Mouse (Mus musculus) erythroid progenitor cell, adult 5-6 weeks (primary cell): ENCODE measurements at regions not wholly inside any gene's neighbourhood (a gene's known extent, or its start where the extent isn't known, plus 50 kb on each side); places are given as distances from the start of the nearest gene placed in this dataset.

Experiments
- ATAC-seq: replicated peaks from 2 replicates; pipeline ENCODE4 v1.8.0; 2016; ENCODE audit warnings: moderate number of reproducible peaks, mild to moderate bottlenecking, moderate TSS enrichment, inconsistent platforms; ENCODE audit not compliant: poor library complexity, low FRiP score, severe bottlenecking

DNA sequence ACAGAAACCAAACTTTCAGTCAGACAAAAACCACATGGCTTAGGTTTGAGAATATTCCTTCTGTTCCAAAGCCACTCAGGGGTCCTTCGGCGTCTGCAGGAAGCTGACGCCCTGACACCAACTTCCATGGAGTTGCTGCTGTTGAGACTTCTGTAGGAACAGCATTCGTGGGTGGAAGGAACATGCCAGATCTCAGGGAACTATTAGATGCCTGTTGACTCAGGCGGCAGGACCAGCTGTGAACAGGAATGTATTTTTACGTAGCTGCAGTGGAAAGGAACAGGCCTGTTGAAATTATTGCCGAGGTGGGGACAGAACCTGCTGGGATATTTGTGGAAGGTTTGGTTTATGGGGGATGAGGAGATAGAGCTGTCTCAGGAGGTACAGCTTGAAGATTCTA, 110.8 kb upstream of the Mkln1 start:
- no peak for ATAC-seq

DNA sequence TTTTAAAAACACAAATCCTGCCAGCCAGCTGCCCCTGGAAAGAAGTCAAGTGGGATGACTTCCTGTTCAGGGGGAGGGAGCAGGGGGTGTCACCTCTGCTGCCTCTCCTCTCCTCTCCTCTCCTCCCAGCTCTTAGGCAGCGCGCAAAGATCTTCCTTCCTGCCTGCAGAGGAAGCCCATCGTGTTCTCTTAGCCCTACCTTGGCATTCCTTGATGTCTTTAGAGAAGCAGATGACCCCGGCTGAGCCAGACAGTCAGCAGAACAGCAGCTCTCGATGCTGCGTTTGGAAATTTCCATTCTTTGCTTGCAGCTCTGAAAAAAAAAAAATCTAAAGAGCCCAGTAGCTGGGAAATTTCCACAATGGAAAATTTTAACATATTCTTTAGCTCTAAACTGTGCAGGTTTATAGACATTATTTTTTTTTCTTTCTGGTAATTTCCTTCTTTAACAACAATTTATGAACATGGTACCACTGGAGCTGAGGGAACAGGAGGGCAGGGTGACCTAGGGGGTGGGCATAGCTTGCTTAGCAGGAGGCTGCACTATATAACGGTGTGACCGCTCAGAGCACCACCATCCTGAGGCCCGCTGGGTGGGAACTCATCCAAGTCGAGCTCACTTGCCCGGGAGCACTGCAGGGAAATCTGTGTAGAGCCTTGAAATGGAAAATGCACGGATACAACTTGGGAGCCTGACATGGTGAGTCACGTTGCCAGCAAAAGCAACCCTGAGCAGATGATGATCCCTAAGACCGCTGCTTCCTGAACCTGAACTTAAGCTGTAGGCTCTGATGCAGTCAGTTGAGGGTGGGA, 109.9 kb upstream of the Mkln1 start:
- ATAC-seq: no peak

DNA sequence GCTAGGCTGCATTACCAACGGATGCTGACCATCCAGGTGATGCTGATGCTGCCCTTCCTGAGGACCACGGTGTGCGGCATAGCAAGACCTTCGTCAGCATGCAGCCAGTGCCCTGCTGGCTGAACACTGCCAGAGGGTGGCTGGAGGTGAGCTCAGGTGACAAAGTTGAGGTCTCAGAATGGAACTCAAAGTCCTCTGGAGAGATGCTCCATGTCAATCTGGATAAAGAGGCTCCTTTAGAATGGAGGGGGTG, 109.4 kb upstream of the Mkln1 start:
- no peak for ATAC-seq

DNA sequence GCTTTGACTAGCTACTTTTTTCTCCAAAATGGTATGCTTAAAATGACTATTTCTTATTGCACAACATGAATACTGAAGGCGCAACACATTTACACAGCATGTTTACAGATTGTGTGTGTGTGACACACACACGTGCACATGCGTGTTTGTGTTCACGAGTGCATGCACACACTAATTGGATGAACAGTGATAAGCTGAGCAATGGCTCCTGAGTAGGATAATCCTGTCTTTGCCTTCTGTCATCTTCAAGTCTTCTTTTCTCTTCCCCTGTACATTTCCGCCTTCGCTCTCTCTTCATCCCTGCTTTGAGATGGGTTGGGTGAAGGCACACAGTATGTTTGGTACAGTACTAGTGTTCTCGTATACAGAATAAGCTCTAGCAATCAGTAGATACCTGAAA, 106.5 kb upstream of the Mkln1 start:
- ATAC-seq: no peak

DNA sequence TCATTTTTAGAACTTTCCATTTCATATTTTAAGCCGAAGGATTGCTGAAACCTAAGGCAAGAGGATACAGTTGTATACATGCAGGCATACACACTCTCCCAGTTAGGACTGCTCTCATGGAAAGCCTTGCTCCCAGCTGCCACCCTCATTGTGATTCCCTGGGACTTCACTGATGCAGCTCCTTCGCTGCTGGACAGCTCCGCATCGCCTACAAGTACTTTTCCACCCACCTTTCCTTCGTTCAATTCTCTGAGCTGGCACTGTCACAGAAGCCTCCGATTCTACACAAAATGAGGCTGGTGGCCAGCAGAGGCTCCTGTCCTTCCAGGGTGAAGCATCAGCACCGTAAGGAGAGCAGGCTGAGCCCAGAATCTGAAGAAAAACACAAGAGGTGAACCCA, 105.5 kb upstream of the Mkln1 start:
- no peak for ATAC-seq

DNA sequence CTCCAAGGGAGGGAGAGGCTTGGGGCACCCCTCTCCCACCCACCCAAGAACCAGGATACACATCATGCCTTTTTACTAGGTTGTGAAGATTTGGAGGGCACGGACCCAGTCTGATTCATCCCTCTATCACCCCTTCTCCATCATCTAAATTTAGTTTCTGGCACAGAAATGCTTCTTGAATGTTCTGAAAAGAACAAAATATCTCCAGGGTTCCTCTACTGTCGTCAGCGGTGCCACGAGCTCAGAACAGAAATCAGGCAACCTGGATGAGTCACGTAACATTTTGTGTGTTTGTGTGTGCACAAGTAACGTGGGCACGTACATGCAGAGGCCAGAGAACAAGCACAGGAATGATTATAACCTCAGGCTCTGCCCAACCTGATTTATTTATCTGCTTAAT, 99.1 kb upstream of the Mkln1 start:
- no peak for ATAC-seq

DNA sequence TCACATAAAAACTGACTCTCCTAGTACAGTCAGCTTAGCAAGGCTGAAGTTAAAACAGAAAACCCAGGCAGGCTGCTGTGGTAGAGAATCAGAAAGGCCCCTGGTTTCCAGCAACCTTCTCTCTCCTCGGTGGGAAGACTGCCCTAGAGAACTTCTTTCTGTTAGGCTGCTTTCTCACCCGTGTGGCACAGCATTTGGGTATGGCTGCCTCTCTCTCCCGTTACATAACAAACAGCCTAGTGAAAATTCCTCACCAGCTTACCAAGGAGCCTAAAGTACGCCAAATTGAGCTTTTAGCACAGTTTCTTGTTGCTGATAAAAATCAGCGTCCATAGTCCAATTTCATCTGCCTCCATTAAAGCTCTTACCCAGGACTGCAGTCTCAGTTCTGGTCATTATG, 92.8 kb upstream of the Mkln1 start:
- ATAC-seq: no peak

DNA sequence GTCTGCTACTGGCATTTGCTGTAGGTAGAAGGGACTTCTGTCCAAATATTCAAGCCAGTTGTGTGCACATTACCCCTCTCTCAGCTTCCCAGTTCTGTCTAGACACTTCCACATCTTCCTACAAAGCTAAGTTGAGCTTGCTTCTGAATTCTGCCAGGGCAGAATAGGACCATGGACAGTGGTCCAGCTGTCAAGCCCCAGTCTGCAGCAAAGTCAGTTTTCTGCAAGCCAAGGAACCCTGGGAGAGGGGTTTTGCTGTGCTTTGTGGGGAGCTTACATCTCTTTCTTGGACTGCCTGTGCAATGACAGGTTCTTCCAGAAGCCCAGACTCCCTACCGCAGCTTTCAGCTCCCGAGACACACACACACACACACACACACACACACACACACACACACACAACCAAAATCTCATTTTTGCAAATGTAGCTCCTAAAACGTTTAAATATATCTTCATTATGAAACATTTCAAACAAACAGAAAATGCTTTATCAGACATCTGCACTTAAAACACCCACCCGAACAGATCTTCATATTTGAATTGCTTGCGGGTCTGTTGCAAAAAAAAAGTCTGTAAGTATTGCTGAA, 91.4 kb upstream of the Mkln1 start:
- no peak for ATAC-seq

DNA sequence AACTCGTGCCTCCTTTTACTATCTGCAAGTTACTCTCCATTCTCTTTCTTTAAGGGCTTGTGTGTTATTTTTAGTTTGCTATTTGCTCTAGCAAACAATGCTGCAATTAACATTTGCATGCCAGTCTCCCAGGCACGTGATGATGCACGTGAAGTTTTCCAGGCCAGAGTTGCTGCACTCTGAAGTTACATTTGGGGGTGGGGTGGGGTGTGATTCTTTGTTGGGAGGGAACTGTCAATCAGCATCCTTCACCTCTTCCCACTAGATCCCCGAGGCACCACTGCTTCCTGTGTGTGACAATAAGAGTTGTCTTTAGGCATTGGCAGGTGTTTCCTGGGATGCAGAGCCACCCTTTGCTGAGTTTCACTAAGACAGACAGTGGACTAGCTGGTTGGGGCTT, 90.6 kb upstream of the Mkln1 start:
- ATAC-seq: no peak

DNA sequence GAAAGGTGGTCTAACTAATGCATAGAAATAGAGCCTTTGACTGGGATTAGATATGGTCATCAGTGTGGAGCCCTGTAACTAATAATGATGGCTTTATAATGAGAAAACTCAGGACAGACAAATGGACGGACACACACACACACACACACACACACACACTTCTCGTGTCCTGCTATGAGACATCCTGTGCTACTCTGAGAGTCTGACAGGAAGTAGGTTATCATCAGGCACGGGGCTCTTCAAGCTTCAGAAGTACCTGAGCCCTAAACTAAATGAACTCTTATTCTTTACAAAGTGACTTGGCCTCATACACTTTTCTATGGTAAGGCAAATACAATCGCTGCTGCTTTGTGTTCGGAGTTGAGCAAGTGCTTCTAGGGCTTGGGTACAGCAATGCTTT, 87.9 kb upstream of the Mkln1 start:
- no peak for ATAC-seq

DNA sequence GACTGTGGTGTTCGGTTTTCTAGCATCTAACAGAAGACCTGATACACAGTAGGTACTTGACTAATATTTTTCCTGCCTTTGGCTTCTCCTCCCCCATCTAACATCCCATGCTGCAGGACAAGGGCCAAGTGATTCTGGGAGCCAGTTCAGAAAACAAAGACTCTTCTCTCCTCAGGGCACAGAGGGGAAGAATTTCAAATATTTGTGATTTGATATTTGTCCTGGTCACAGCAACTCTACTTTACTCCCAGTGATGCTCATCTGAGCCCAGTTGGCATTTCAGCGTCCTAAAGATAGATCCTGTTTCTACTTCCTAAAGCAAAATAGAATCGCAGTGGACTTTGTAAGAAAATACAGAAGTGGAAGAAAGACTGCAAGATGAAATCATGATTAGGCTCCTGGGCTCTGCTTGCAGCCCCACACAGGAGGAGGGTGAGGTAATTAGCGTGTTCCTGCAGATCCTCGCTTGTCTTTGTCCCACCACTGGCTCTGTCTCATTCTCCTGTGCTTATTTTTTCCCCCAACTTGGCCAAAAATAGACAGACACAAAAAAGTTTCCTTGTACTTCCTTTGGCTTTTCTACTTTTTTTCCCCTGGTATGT, 84.6 kb upstream of the Mkln1 start:
- ATAC-seq: no peak

DNA sequence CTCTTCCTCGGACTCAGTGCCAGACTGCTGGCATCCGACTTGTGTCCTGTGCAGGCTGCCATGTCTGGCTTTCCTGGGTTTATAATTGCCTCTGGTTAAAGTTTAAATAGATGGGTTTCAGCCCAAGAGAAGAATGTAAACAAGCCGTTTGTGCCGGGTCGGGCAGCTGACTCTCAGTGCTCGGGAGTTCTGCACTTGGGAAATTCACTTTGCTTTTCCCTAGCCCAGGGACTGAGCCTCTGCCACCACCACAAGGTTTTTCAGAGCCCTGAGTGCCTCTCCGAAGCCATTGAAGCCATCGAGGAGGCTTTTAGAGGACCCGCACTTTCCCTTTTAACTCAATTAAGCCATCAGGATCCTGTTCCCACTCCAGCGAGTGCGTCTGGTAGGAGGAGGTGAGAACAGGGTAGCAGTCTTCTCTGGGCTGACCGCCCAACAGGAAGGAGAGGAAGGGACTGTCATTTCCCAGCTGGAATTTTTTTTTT, 80.8 kb upstream of the Mkln1 start:
- ATAC-seq: no peak

DNA sequence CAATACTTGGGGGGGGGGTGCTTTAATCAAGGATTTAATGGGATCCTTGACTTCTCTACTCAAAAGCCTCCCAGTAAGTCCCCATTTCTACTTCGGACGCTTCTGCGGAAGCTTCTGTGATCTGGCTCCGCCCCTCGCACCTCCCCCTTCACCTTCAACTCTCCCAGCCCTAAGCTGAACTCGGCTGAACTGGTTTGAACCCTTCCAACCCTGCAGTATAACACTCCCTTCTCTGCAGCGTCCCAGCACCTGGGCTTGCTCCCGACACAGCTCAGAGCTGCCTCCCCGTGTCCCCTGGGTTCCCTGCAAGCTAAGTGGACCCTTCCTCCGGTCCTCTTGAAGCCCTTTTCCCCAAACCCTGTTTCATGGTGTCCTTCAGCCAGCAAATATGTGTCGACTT, 80.0 kb upstream of the Mkln1 start:
- 0 out of 2 replicates have a peak, but pooled peaks have one; percentile 52 for ATAC-seq

DNA sequence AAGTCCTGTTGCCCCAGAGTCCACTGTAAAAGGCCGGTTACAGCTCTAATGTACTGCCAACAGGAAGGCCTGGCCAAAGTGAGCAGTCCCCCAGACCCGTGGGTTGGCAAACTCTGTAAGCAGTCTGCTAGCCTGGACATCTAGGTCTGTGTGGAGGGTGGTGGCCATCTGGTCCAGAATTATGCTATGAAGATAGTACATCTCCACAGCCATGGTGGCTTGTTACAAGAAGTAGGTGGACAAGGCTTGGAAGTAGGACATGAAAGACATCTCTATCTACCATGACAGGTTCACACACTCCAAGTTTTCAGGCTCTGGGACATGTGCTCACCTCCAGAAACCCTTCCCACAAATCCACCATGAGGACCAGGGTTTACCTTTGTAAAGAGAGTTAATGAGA, 79.1 kb upstream of the Mkln1 start:
- no peak for ATAC-seq

DNA sequence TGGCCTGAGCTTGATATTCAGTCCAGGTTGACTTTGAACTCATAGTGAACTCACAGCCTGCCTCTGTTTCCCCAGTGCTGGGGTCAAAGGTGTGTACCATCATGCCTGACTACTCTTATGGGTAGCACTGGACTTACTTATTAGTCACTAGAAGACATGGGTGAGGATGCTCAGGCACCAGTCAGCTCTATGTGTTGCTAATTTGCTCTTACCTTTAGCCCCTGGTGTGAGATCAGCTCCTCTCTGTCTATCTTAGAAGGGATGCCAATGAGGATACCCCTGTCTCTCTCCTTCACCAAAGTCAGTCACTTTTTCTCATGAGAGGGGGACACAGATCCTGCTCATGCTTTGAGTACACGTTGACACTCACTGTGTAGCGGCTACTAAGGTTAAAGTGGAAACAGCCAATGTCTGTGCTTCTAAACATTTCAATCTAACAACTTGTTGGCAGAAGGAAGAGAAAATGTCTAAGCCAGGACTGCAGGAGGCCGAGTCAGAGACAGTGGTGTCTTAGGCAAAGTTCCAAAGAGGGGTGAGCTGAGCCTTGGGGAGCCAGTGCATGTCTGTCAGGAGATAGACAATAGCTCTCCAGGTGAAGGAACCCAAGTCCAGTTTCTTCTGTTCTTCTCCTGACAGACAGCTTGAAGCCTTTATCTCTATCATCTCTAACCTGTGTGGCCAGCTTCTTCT, 78.2 kb upstream of the Mkln1 start:
- ATAC-seq: no peak

DNA sequence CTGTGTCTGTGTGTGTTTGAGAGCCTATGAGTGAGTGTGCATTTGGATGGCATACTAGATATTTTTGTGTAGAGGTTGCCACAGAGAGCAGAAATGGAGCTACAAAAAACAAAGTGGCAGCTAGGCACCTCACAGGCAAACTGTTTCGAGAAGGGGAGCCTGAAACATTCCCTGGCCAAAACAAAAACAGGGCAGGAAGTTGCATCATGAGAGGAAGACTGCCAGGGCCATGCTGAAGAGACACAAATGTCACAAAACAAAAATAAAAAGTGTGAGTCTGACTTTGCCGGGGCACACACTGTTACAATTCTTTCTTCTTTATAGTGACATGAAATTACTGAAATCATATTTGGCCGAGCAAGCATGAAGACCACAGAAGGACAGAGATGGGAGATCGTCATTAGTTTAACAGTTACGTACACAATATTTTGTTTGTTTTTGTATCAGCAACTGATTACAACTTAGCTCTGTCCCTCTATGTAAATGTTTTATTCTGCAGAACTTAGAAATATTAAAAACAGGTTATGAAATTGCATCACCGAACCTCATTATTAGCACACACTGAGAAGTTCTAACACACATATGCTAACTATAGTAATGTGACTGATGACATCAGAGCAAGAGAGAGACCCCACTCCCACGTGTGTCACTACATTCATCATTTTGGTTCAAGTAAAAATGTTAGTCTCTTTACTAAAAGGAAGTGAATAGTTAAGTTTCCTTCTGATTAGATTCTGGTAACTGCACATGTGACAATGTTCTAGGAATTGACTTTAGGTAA, 77.3 kb upstream of the Mkln1 start:
- ATAC-seq: no peak

DNA sequence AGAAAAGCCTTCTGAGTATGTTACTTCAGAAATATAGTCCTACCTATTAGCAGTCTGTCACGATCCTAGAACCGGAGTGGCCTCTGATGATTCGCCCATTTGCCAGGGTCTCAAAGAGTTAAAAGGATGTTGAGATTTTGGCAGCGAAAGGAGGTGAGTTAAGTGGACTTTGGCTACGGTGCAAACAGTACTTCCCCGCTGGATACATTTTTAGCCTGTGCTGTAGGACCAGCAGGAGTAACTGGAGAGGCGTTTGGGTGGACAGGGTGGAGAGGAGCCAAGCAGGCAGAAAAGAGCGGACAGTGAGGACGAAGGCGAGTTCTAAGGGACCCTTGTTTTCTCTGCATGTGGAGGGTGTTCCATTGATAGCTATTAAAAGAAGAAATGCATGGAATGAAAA, 76.6 kb upstream of the Mkln1 start:
- no peak for ATAC-seq

DNA sequence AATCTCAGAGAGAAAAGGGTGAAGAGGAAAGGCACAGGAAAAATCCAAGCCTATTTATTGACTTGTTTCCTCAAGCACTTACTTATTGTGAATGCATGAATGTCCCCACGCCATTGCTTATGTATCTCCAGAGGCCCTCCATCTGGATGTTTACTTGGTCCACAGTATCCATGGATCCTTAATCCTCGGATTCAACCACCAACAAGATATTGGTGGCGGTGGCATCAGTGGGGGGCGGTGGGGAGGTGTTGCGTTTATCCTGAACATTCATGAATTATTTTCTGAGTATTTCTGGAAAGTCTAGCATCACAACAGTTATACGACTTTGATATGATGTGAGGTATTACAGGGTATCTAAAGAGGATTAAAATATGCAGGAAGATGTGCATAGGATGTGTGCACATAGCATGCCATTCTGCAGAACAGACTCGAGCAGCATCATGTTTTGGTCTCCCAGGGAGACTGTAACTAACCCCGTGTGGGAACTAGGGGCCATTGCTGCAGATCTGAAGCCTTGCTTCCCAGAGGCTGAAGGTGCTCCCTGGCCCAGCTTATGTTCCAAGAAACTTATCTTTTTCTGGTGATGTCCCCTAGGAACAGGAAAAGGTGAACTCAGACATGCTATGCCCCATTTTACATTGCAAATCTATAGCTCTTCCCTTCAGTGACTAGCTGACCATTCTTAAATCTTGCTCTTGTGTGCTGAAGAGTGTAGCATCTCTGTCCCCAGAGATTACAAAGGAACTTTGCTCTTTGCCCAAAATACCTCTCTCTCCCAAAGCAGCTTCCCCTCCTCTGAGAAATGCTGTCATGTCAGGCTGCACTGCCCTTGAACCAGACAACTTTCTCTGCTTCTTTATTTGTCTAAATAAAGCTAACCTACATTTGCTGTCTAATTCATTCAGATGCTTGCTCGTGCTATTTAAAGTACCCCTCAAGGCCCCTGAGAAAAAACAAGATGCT, 75.0 kb upstream of the Mkln1 start:
- ATAC-seq: no peak

DNA sequence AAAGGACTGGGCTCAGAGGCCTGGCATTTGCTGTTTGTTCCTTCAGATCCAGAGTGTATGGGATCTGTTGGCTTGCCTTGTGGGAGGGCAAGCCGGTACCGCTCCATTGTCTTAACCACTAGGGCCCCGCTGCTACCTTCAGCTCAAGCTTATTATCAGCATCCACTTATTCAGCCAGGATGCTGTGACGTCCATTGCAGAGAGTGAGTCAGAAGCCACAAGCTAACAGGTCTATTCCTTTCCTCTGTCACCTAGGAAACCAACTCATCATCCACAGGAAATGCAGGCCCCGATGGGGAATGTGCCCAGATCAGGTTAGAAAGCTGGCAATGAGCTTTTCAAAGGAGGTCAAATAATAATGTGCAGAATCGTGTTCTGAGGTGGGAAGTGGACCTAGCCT, 73.8 kb upstream of the Mkln1 start:
- no peak for ATAC-seq
